ENCODE assay signal across 9 mouse cellular contexts in genomic region chr6:97027110-97027677, GRCm38 (mm10). TPM values are rescaled to one million over a fixed set of nuclear protein-coding genes. Genes with fewer than 3 reads are reported as not detected.
A peak's percentile ranks its signal among the peaks of the same experiment; 100 is the strongest.
DNase-seq lines count a peak whose midpoint lies in the region; ATAC-seq and TF ChIP-seq lines count a peak whose summit lies in the region.
"Had no signal": no experiment of that assay in that cellular context is flagged by ENCODE, and none has a peak within 500 bp of the region (broad histone marks: within the 10 kb centered on the region; RNA-seq: fewer than 3 reads in every experiment).

No protein-coding gene starts in this region.

- H3K4me1 ChIP-seq in midbrain, embryonic 14.5 days (ENCODE audit: control insufficient read depth, insufficient read depth, low read length): no peaks in the 10 kb centered on the region
- H3K4me1 ChIP-seq: liver, embryonic 15.5 days had no signal

- intact Hi-C loops in left cerebral cortex, adult 2 months (cut with DNase I): loop anchor here (2.0 to 5.0 kb wide), 3 partner anchors 80 to 1970 kb away; no protein-coding TSS in a partner anchor
- intact Hi-C loops in heart, postnatal 14 days (cut with DNase I): loop anchor here (2.0 kb wide), 1 partner anchor 80 kb away; no protein-coding TSS in a partner anchor

- ATAC-seq in midbrain, embryonic 14.5 days (ENCODE audit: low FRiP score, low TSS enrichment): no peak; the same call in 1 of the 2 replicates

- no peak overlapping the region for H3K4me3 ChIP-seq in left cerebral cortex, adult 2 months
- H3K4me3 ChIP-seq in midbrain, embryonic 14.5 days (replicated peaks; ENCODE audit: low read depth, low read length): no peak overlapping the region
- H3K4me3 ChIP-seq: hindbrain, embryonic 15.5 days; liver, embryonic 15.5 days had no signal

- DNase-seq in left cerebral cortex, adult 2 months (ENCODE audit: extremely low spot score in 1 of 2, low spot score in 2 of 2): no peak
- DNase-seq in left cerebral cortex, adult 18-20 months (ENCODE audit: low spot score in 2 of 2): no peak
- peak; percentile 47 for DNase-seq in MN1 (ENCODE audit: low spot score)
- peak; percentile 39 for DNase-seq in brain, embryonic 18.5 days (ENCODE audit: low read depth, low spot score)
- DNase-seq in midbrain, embryonic 14.5 days: peak; percentile 89
- DNase-seq in cerebellum, adult 8-10 months: no peak
- no peak for DNase-seq in heart, postnatal 14 days

- peak; percentile 82 for TF ChIP-seq CTCF in left cerebral cortex, adult 2 months (IDR thresholded peaks at IDR 0.05)

- H3K9me3 ChIP-seq in midbrain, embryonic 14.5 days (ENCODE audit: control insufficient read depth, low read length): no peaks in the 10 kb centered on the region
- H3K9me3 ChIP-seq: hindbrain, embryonic 15.5 days; liver, embryonic 15.5 days had no signal

- H3K4me2 ChIP-seq in midbrain, embryonic 14.5 days (ENCODE audit: low read length): no peak overlapping the region
- H3K4me2 ChIP-seq: hindbrain, embryonic 15.5 days; liver, embryonic 15.5 days had no signal

- no peaks in the 10 kb centered on the region for H3K36me3 ChIP-seq in midbrain, embryonic 14.5 days (ENCODE audit: control insufficient read depth, insufficient read depth, low read length)
- H3K36me3 ChIP-seq: hindbrain, embryonic 15.5 days; liver, embryonic 15.5 days had no signal

- no peaks in the 10 kb centered on the region for H3K27me3 ChIP-seq in midbrain, embryonic 14.5 days (ENCODE audit: control insufficient read depth, insufficient read depth, low read length)

- H3K9ac ChIP-seq in midbrain, embryonic 14.5 days (replicated peaks; ENCODE audit: low read length): no peak overlapping the region
- H3K9ac ChIP-seq: hindbrain, embryonic 15.5 days; liver, embryonic 15.5 days had no signal

- WGBS in midbrain, embryonic 14.5 days: 39% methylated on average over 5 of the region's 5 CpGs

- H3K27ac ChIP-seq in left cerebral cortex, adult 2 months: no peak overlapping the region
- H3K27ac ChIP-seq in midbrain, embryonic 14.5 days (replicated peaks; ENCODE audit: low read depth, low read length): no peak overlapping the region
- H3K27ac ChIP-seq: hindbrain, embryonic 15.5 days; liver, embryonic 15.5 days had no signal

RNA-seq across cellular contexts. Expression of gene Fam19a4, which starts 33.0 kb away (rescaled TPM):
- total RNA-seq in left cerebral cortex, adult 2 months (2021): under 1 TPM; 0.16 to 0.54 TPM
- under 1 TPM; 0.30 to 0.40 TPM for total RNA-seq in left cerebral cortex, adult 18-20 months (2021)
- polyA plus RNA-seq in midbrain, embryonic 14.5 days (2014; fragmentation: Nextera tagmentation; extraction: Ambion mirVana): 5.7 and 8.0 TPM in 2 replicates
- not detected for total RNA-seq in heart, postnatal 14 days (2021)
- polyA plus RNA-seq: liver, embryonic 15.5 days had no signal

Comparison
In these comparisons a context has a peak if more than half of its experiments do, and no peak if none do; other contexts are left out.
1. DNase-seq: peak in MN1 (single experiment), brain, embryonic 18.5 days (single experiment) and midbrain, embryonic 14.5 days (single experiment); none in left cerebral cortex, adult 2 months (0 of 2), left cerebral cortex, adult 18-20 months (0 of 2), cerebellum, adult 8-10 months (single experiment) and heart, postnatal 14 days (0 of 2).